In the genomic region with DNA sequence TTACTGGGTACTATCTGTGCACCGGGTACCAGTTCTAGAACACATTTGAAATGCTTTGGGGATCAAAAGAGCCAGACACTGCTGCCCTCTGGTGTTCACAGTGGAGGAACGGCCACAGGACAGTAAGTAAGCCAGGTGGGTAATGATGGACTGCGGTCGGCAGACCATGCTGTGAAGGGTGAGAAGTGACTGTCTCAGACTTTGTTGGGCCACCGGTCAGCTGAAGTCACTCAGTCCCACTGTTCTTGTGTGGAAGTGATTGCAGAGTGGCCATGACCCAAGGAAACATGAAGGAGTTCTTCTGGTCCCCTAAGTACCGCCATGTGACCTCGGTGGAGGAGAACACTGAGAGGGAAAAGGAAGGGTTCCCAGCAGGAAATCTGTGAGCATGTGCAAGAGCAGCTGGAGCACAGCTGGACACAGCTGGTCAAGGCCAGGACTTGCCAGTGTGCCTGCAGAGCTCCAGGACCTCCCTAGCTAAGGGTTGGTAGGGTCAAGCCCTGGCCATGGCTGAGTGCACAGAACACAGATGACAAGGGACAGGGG, we compare ENCODE assay signal across 9 mouse cellular contexts.
DNase-seq lines count a peak whose midpoint lies in the region; ATAC-seq and TF ChIP-seq lines count a peak whose summit lies in the region.
"Had no signal": no experiment of that assay in that cellular context is flagged by ENCODE, and none has a peak within 500 bp of the region (broad histone marks: within the 10 kb centered on the region; RNA-seq: fewer than 3 reads in every experiment).

No protein-coding gene starts in this region.

- H3K27ac ChIP-seq in bone marrow, adult 2 months (ENCODE audit: control insufficient read depth, insufficient read depth, low read depth, low read length, poor library complexity): no peak overlapping the region
- H3K27ac ChIP-seq in lung, embryonic 14.5 days (ENCODE audit: low read depth): no peak overlapping the region
- H3K27ac ChIP-seq in stomach, embryonic 16.5 days (ENCODE audit: low read length): no peak overlapping the region
- H3K27ac ChIP-seq: midbrain, embryonic 12.5 days had no signal

- no peak overlapping the region for H3K4me3 ChIP-seq in bone marrow, adult 2 months (replicated peaks; ENCODE audit: control insufficient read depth, low read depth, low read length)
- no peak overlapping the region for H3K4me3 ChIP-seq in lung, embryonic 14.5 days (ENCODE audit: low read depth, low read length)
- H3K4me3 ChIP-seq in stomach, embryonic 16.5 days (replicated peaks; ENCODE audit: low read length): no peak overlapping the region
- H3K4me3 ChIP-seq: erythroblast, embryonic 14.5 days; midbrain, embryonic 12.5 days had no signal

- no peaks in the 10 kb centered on the region for H3K9me3 ChIP-seq in lung, embryonic 14.5 days (ENCODE audit: low read depth, low read length)
- no peaks in the 10 kb centered on the region for H3K9me3 ChIP-seq in stomach, embryonic 16.5 days (replicated peaks; ENCODE audit: control insufficient read depth, low read length)
- H3K9me3 ChIP-seq: midbrain, embryonic 12.5 days had no signal

- peaks cover 8% of the 10 kb centered on the region; the same call in 1 of the 2 replicates for H3K27me3 ChIP-seq in lung, embryonic 14.5 days (ENCODE audit: insufficient read depth, low read length)
- 0 out of 2 replicates have a peak, but pooled peaks cover 3% of the 10 kb centered on the region for H3K27me3 ChIP-seq in stomach, embryonic 16.5 days (ENCODE audit: control insufficient read depth, insufficient read depth, low read length)

- no peaks in the 10 kb centered on the region for H3K36me3 ChIP-seq in lung, embryonic 14.5 days (ENCODE audit: insufficient read depth)
- no peaks in the 10 kb centered on the region for H3K36me3 ChIP-seq in stomach, embryonic 16.5 days (ENCODE audit: control insufficient read depth, insufficient read depth, low read length)
- H3K36me3 ChIP-seq: midbrain, embryonic 12.5 days had no signal

- H3K4me2 ChIP-seq in lung, embryonic 14.5 days: no peak overlapping the region
- H3K4me2 ChIP-seq in stomach, embryonic 16.5 days (ENCODE audit: low read depth, low read length): no peak overlapping the region
- H3K4me2 ChIP-seq: midbrain, embryonic 12.5 days had no signal

- ATAC-seq in lung, embryonic 14.5 days (ENCODE audit: insufficient read depth): peak; percentile 67
- peak; percentile 47; the same call in 1 of the 2 replicates for ATAC-seq in stomach, embryonic 16.5 days (ENCODE audit: insufficient read depth, low FRiP score)

- WGBS in bone marrow, adult 2 months: 35% methylated on average over 7 of the region's 7 CpGs
- WGBS in lung, embryonic 14.5 days: 23% methylated on average over 7 of the region's 7 CpGs
- WGBS in stomach, embryonic 16.5 days: 25% methylated on average over 7 of the region's 7 CpGs

- no peak for TF ChIP-seq POLR2A in bone marrow, adult 2 months (IDR thresholded peaks at IDR 0.05; ENCODE audit: borderline replicate concordance, control insufficient read depth, low read depth, low read length)

- H3K4me1 ChIP-seq in bone marrow, adult 2 months (ENCODE audit: control insufficient read depth, insufficient read depth, low read length): no peaks in the 10 kb centered on the region; the same call in 1 of the 2 replicates
- H3K4me1 ChIP-seq in lung, embryonic 14.5 days (ENCODE audit: insufficient read depth): no peaks in the 10 kb centered on the region; the same call in 1 of the 2 replicates
- H3K4me1 ChIP-seq in stomach, embryonic 16.5 days (ENCODE audit: control insufficient read depth, insufficient read depth, low read length): 0 out of 2 replicates have a peak, but pooled peaks cover 5% of the 10 kb centered on the region

- H3K9ac ChIP-seq in lung, embryonic 14.5 days: no peak overlapping the region
- no peak overlapping the region for H3K9ac ChIP-seq in stomach, embryonic 16.5 days (ENCODE audit: low read length)
- H3K9ac ChIP-seq: midbrain, embryonic 12.5 days had no signal

- peak; percentile 20; the same call in 1 of the 2 replicates for TF ChIP-seq CTCF in bone marrow, adult 2 months (IDR thresholded peaks at IDR 0.05; ENCODE audit: control insufficient read depth, insufficient read depth, low read length)
- peak; percentile 78 for TF ChIP-seq CTCF in lung, embryonic 14.5 days (IDR thresholded peaks at IDR 0.05; ENCODE audit: low read depth)

- DNase-seq in ovary, postnatal 36 days (ENCODE audit: low spot score): peak; percentile 36
- DNase-seq in ovary, adult 18-20 months (ENCODE audit: low spot score): no peak
- peak; percentile 46 for DNase-seq in forelimb bud, embryonic 11.5 days (ENCODE audit: low read depth, low spot score)
- peak; percentile 47 for DNase-seq in kidney, adult 9 months
- DNase-seq in lung, embryonic 14.5 days: peak; percentile 78
